Mouse (Mus musculus) retina, adult 2 months (tissue): ENCODE results near the gene Fli1.
A peak's percentile ranks its signal among the peaks of the same experiment; 100 is the strongest.

Experiments
- DNase-seq: peaks from one replicate; pipeline ENCODE4 v3.0.0-alpha.2; 2012; ENCODE audit warnings: low read depth, low spot score

Fli1 gene

GRCm38 (mm10) chr9:32409060-32409961 is 133.3 kb downstream of the Fli1 start:
- DNase-seq, result no peak

GRCm38 (mm10) chr9:32408730-32409059 is 134.0 kb downstream of the Fli1 start:
- no peak for DNase-seq

GRCm38 (mm10) chr9:32405191-32405925 is 137.3 kb downstream of the Fli1 start:
- peak; percentile 20 for DNase-seq

GRCm38 (mm10) chr9:32400662-32401161 is 141.9 kb downstream of the Fli1 start:
- DNase-seq, result no peak

- DNase-seq, result no peak
Observed at GRCm38 (mm10) chr9:32400212-32400611, 142.4 kb downstream of the Fli1 start.

- no peak for DNase-seq
Observed at GRCm38 (mm10) chr9:32394761-32395161, 147.9 kb downstream of the Fli1 start.

- DNase-seq, result no peak
Observed at GRCm38 (mm10) chr9:32392716-32393115, 149.9 kb downstream of the Fli1 start.

- no peak for DNase-seq
Observed at GRCm38 (mm10) chr9:32391701-32392100, 151.0 kb downstream of the Fli1 start.

- DNase-seq, result no peak
Observed at GRCm38 (mm10) chr9:32391092-32391491, 151.6 kb downstream of the Fli1 start.

GRCm38 (mm10) chr9:32388120-32388519 is 154.5 kb downstream of the Fli1 start:
- no peak for DNase-seq

GRCm38 (mm10) chr9:32384906-32385305 is 157.8 kb downstream of the Fli1 start:
- no peak for DNase-seq

- DNase-seq, result no peak
Observed at GRCm38 (mm10) chr9:32376863-32377590, 165.6 kb downstream of the Fli1 start.

GRCm38 (mm10) chr9:32376031-32376430 is 166.6 kb downstream of the Fli1 start:
- DNase-seq, result no peak

GRCm38 (mm10) chr9:32373656-32374055 is 169.0 kb downstream of the Fli1 start:
- no peak for DNase-seq
